Mouse (Mus musculus): ENCODE data around the gene Nol11.

DNA sequence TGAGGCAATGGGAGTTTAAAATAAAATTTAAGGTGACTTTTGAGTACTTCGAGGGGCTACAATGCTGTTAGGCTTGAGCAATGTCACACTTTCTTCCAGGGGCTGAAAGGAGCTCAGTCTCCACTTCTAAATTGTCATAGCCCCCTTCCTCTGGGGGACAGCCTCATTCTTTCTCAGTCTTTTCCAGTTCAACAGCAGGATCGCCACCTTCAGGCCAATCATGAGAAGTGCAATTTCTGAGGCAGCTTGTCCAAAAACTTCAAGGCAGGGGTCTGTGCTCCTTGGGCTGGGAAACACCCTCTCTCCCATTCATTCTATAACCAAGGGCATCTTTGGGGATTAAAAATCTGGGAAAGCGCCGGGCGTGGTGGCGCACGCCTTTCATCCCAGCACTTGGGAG, 37.4 kb downstream of the Nol11 start:
- TF ChIP-seq GATA1 (IDR thresholded peaks at IDR 0.05; ENCODE audit: low read length) (no peak), TAL1 (IDR thresholded peaks at IDR 0.05; ENCODE audit: low read length) (no peak)

Data from erythroblast, embryonic 14.5 days (primary cell).